Comparison of ENCODE assay signal across 8 mouse cellular contexts in the genomic region with DNA sequence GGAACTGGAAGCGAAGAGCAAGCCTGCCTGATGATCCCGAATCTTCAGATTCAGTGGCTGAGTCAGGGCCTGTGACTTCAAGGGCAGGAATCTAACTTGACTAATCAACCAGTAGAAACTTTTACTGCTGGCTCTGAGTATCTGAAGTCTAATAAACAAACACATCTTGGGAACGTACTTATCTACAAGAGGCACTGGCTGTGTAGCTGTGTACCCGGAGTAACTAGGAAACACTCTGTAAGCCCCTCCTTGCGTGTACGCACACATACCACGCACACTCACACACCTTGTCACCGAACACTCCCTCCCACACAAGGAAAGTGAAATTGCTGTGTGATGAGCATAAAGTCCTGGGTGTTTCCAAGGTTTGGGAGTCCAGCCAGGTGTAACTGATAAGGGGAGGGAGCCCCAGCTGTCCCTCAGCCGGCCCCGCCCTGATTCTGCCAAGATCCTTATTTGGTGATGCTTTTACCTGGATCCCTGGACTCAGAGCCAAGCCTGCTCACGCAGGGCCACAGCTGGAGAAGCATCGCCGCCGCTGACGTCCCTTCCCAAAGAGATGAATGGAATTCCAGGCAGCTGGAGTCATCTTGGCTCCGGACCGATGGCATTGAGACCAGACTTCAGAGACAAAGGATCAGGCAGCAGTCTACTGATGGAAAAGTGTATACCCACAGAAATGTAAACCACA. TPM values are rescaled to one million over a fixed set of nuclear protein-coding genes. Genes with fewer than 3 reads are reported as not detected.
DNase-seq lines count a peak whose midpoint lies in the region; ATAC-seq and TF ChIP-seq lines count a peak whose summit lies in the region.

No protein-coding gene starts in this region.

- in situ Hi-C loops in ES-E14 (cut with MboI; ENCODE audit: low sequenced_read_pairs in 2 of 2, unreplicated experiment in 2 of 2) = no loop called here

- H3K4me2 ChIP-seq in embryonic facial prominence, embryonic 14.5 days (ENCODE audit: low read depth, low read length) = peak overlapping the region; percentile 81
- H3K4me2 ChIP-seq in heart, embryonic 13.5 days = peak overlapping the region; percentile 94
- peak overlapping the region; percentile 91 for H3K4me2 ChIP-seq in midbrain, embryonic 13.5 days (replicated peaks)

- no peaks in the 10 kb centered on the region for H3K27me3 ChIP-seq in embryonic facial prominence, embryonic 14.5 days (replicated peaks; ENCODE audit: control insufficient read depth, insufficient read depth, low read length)
- peaks cover 10% of the 10 kb centered on the region; the same call in 1 of the 2 replicates for H3K27me3 ChIP-seq in heart, embryonic 13.5 days (replicated peaks)
- peaks cover 28% of the 10 kb centered on the region for H3K27me3 ChIP-seq in limb, embryonic 10.5 days (ENCODE audit: low read depth, poor library complexity, severe bottlenecking)
- peaks cover 31% of the 10 kb centered on the region for H3K27me3 ChIP-seq in midbrain, embryonic 13.5 days

- peaks cover 2 to 4% of the 10 kb centered on the region in 2 experiments; a peak in 2 of 4 replicates for H3K4me1 ChIP-seq in ES-E14 (ENCODE audit: control insufficient read depth in 2 of 2, insufficient read depth in 2 of 2, low read length in 2 of 2, poor library complexity in 1 of 2)
- peaks cover 16% of the 10 kb centered on the region for H3K4me1 ChIP-seq in embryonic facial prominence, embryonic 14.5 days (ENCODE audit: control insufficient read depth, insufficient read depth, low read length)
- peaks cover 44% of the 10 kb centered on the region for H3K4me1 ChIP-seq in heart, embryonic 13.5 days
- peaks cover 39% of the 10 kb centered on the region for H3K4me1 ChIP-seq in limb, embryonic 10.5 days
- peaks cover 31% of the 10 kb centered on the region for H3K4me1 ChIP-seq in midbrain, embryonic 13.5 days (replicated peaks)

- peak; percentile 51 for ATAC-seq in embryonic facial prominence, embryonic 14.5 days (ENCODE audit: low read depth)
- no peak for ATAC-seq in heart, embryonic 13.5 days (ENCODE audit: extremely low read depth, insufficient number of reproducible peaks, low FRiP score, low TSS enrichment)
- peak; percentile 44; the same call in 1 of the 2 replicates for ATAC-seq in midbrain, embryonic 13.5 days

- DNase-seq in 3134 (ENCODE audit: extremely low read depth, insufficient read length, low spot score) (peak; percentile 89), ES-E14 (ENCODE audit: low read depth, low spot score) (peak; percentile 28)
- peak; percentile 82 for DNase-seq in embryonic facial prominence, embryonic 14.5 days (ENCODE audit: low spot score)
- peak; percentile 51 for DNase-seq in limb, embryonic 10.5 days (ENCODE audit: low spot score)
- DNase-seq in spleen, postnatal 36 days (ENCODE audit: low spot score in 2 of 2) = no peak
- no peak for DNase-seq in thymus, postnatal 4 days

- H3K36me3 ChIP-seq in ES-E14 (ENCODE audit: control insufficient read depth, insufficient read depth, low read length, poor library complexity, severe bottlenecking) = no peaks in the 10 kb centered on the region
- peaks cover 10% of the 10 kb centered on the region for H3K36me3 ChIP-seq in embryonic facial prominence, embryonic 14.5 days (ENCODE audit: control insufficient read depth, insufficient read depth, low read length)
- peaks cover 11% of the 10 kb centered on the region for H3K36me3 ChIP-seq in heart, embryonic 13.5 days
- H3K36me3 ChIP-seq in limb, embryonic 10.5 days = peaks cover 4% of the 10 kb centered on the region; the same call in 1 of the 2 replicates
- no peaks in the 10 kb centered on the region for H3K36me3 ChIP-seq in midbrain, embryonic 13.5 days

- no peak overlapping the region for H3K27ac ChIP-seq in ES-E14 (ENCODE audit: insufficient read depth, low read depth, low read length, poor library complexity, severe bottlenecking)
- H3K27ac ChIP-seq in embryonic facial prominence, embryonic 14.5 days (replicated peaks; ENCODE audit: low read depth, low read length) = peak overlapping the region; percentile 22; the same call in 1 of the 2 replicates
- H3K27ac ChIP-seq in heart, embryonic 13.5 days (replicated peaks) = peak overlapping the region; percentile 77; the same call in 1 of the 2 replicates
- H3K27ac ChIP-seq in limb, embryonic 10.5 days = peak overlapping the region; percentile 42; the same call in 1 of the 2 replicates
- H3K27ac ChIP-seq in midbrain, embryonic 13.5 days = no peak overlapping the region

- H3K4me3 ChIP-seq in ES-E14 (ENCODE audit: insufficient read depth in 1 of 2, low read depth in 1 of 2, low read length in 2 of 2, poor library complexity in 1 of 2, severe bottlenecking in 1 of 2) = 0 out of 4 replicates have a peak overlapping the region, but pooled peaks of 1 of the 2 experiments have one; percentile 15
- H3K4me3 ChIP-seq in embryonic facial prominence, embryonic 14.5 days (ENCODE audit: low read depth, low read length) = peak overlapping the region; percentile 59
- peak overlapping the region; percentile 68 for H3K4me3 ChIP-seq in heart, embryonic 13.5 days
- peak overlapping the region; percentile 64 for H3K4me3 ChIP-seq in limb, embryonic 10.5 days
- peak overlapping the region; percentile 50 for H3K4me3 ChIP-seq in midbrain, embryonic 13.5 days (replicated peaks)

- 32% methylated on average over 17 of the region's 17 CpGs for WGBS in embryonic facial prominence, embryonic 14.5 days
- WGBS in heart, embryonic 13.5 days = 25% methylated on average over 17 of the region's 17 CpGs
- 39% methylated on average over 17 of the region's 17 CpGs for WGBS in limb, embryonic 10.5 days
- 33% methylated on average over 17 of the region's 17 CpGs for WGBS in midbrain, embryonic 13.5 days

- H3K9me3 ChIP-seq in ES-E14 (ENCODE audit: control insufficient read depth, insufficient read depth, low read depth, low read length) = no peaks in the 10 kb centered on the region
- H3K9me3 ChIP-seq in embryonic facial prominence, embryonic 14.5 days (ENCODE audit: control insufficient read depth, low read length) = no peaks in the 10 kb centered on the region
- H3K9me3 ChIP-seq in heart, embryonic 13.5 days = no peaks in the 10 kb centered on the region
- H3K9me3 ChIP-seq in limb, embryonic 10.5 days (replicated peaks) = no peaks in the 10 kb centered on the region
- no peaks in the 10 kb centered on the region for H3K9me3 ChIP-seq in midbrain, embryonic 13.5 days

- H3K9ac ChIP-seq in ES-E14 (ENCODE audit: insufficient read depth, low read depth, low read length, poor library complexity, severe bottlenecking) = no peak overlapping the region
- H3K9ac ChIP-seq in embryonic facial prominence, embryonic 14.5 days (ENCODE audit: low read depth, low read length) = peak overlapping the region; percentile 45; the same call in 1 of the 2 replicates
- peak overlapping the region; percentile 85 for H3K9ac ChIP-seq in heart, embryonic 13.5 days
- 0 out of 2 replicates have a peak overlapping the region, but pooled peaks have one; percentile 47 for H3K9ac ChIP-seq in midbrain, embryonic 13.5 days (replicated peaks)

TF ChIP-seq in ES-E14, 5 proteins besides CTCF, POLR2A, EP300 and RAD21:
- no peak for TF ChIP-seq CHD2 (IDR thresholded peaks at IDR 0.05; ENCODE audit: low read depth, low read length)
- TF ChIP-seq ZC3H11A (IDR thresholded peaks at IDR 0.05; ENCODE audit: borderline replicate concordance, low read depth, low read length) = no peak
- TF ChIP-seq MAFK (IDR thresholded peaks at IDR 0.05; ENCODE audit: insufficient read depth, low read depth, low read length) = no peak
- no peak for TF ChIP-seq ZNF384 (IDR thresholded peaks at IDR 0.05; ENCODE audit: low read depth, low read length)
- TF ChIP-seq HCFC1 (IDR thresholded peaks at IDR 0.05; ENCODE audit: borderline replicate concordance, insufficient read depth, low read length) = no peak

RNA-seq across cellular contexts. Expression of a gene that starts 1.3 kb away (rescaled TPM):
- total RNA-seq in ES-E14 (2012; rRNA removed) = 85.5 and 166 TPM in 2 replicates
- 77.4 and 86.4 TPM in 2 replicates for polyA plus RNA-seq in embryonic facial prominence, embryonic 14.5 days (2014; fragmentation: Nextera tagmentation; extraction: Ambion mirVana)
- polyA plus RNA-seq in heart, embryonic 13.5 days (2015; fragmentation: Nextera tagmentation; extraction: Ambion mirVana) = 45.1 and 46.0 TPM in 2 replicates
- polyA plus RNA-seq in limb, embryonic 10.5 days (2016; fragmentation: Nextera tagmentation; extraction: Ambion mirVana) = 13.2 and 22.8 TPM in 2 replicates
- polyA plus RNA-seq in midbrain, embryonic 13.5 days (2015; fragmentation: Nextera tagmentation; extraction: Ambion mirVana) = 4.3 and 5.1 TPM in 2 replicates

Comparison
In these comparisons a context has a peak if more than half of its experiments do, and no peak if none do; other contexts are left out.
1. DNase-seq: peak in 3134 (single experiment), ES-E14 (single experiment), embryonic facial prominence, embryonic 14.5 days (single experiment) and limb, embryonic 10.5 days (single experiment); none in spleen, postnatal 36 days (0 of 2) and thymus, postnatal 4 days (single experiment).
2. H3K27ac ChIP-seq: peak in embryonic facial prominence, embryonic 14.5 days (single experiment), heart, embryonic 13.5 days (single experiment) and limb, embryonic 10.5 days (single experiment); none in ES-E14 (single experiment) and midbrain, embryonic 13.5 days (single experiment).
3. Peak in every context shown above with its lines, with median percentiles within 50 percentile points of each other: H3K4me2 ChIP-seq.